Mouse (Mus musculus) C2C12 (cell line): Measurements from ENCODE around the gene Lactb.

Source experiments
- CEBPB ChIP-seq: IDR thresholded peaks from one replicate; pipeline ENCODE4 v1.6.1; 2011; ENCODE audit warnings: low read depth, mild to moderate bottlenecking, control low read depth, moderate library complexity
- CTCF ChIP-seq: IDR thresholded peaks from one replicate; pipeline ENCODE4 v1.5.1; 2011; ENCODE audit not compliant: control insufficient read depth, insufficient read depth, insufficient read length
- MYOD1 ChIP-seq: IDR thresholded peaks from one replicate; pipeline ENCODE4 v1.6.1; 2011; ENCODE audit warnings: low read depth; ENCODE audit not compliant: control insufficient read depth, insufficient read length
- MYOG ChIP-seq: IDR thresholded peaks from one replicate; pipeline ENCODE4 v1.6.1; 2011; ENCODE audit not compliant: control insufficient read depth, insufficient read length; ENCODE audit errors: extremely low read depth
- USF1 ChIP-seq: IDR thresholded peaks from one replicate; pipeline ENCODE4 v1.6.1; 2011; ENCODE audit warnings: low read depth, mild to moderate bottlenecking, control low read depth, moderate library complexity

DNA sequence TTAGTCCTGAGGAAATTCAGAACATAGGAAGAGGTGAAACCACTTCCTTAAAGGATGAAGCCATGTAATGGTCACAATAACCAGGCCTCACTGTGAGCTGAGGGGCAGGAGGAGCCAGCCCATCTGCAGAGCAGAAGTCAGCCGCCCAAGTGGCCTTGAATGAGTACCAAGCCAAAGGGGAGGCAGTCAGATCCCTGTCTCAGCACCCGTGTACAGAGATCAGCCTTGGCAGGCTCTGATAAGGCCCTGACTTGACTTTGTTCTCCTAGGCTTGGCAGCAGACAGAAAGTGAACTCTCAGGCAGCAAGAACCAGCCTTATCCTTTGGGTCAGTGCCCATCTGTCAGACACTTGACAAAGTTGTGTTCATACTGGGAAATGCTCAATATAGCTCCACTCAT is 44.8 kb upstream of the Lactb start:
- TF ChIP-seq CTCF (no peak), MYOG (no peak), USF1 (no peak), CEBPB (no peak), MYOD1 (no peak)
